Mouse (Mus musculus): Measurements from ENCODE around the gene Sec14l2.
"Not testable (repeated sequence)": the region's sequence is repeated elsewhere in the genome, so short reads cannot be mapped to it uniquely, and the experiment has no call there.

The Sec14l2 gene

DNA sequence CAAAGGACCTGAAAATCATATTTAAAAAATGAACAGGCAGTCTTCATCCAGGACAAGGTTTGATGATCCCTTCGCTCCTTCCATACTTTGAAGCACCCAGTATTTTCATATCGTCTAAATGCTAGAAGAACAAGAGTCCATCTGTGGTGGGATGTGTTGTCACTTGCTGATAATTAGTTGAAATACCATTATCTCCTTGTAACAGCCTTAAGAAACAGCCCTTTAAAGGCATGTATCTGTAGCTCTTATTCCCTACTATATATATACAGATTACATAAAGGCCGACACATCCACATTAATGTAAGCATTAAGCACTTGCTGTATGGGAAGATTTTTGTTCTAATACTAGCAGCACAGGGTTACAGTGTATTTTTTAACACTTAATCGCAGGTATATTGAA is 5.2 kb upstream of the Sec14l2 start:
- DNase-seq: not testable (repeated sequence)

GRCm38 (mm10) chr11:4127059-4127458 is 3.8 kb upstream of the Sec14l2 start:
- DNase-seq: no peak

- DNase-seq: peak; percentile 40 to 54
Observed at GRCm38 (mm10) chr11:4123922-4124321, 707 bp upstream of the Sec14l2 start.

- no peak for DNase-seq
Observed at GRCm38 (mm10) chr11:4122226-4122625, 989 bp downstream of the Sec14l2 start.

DNA sequence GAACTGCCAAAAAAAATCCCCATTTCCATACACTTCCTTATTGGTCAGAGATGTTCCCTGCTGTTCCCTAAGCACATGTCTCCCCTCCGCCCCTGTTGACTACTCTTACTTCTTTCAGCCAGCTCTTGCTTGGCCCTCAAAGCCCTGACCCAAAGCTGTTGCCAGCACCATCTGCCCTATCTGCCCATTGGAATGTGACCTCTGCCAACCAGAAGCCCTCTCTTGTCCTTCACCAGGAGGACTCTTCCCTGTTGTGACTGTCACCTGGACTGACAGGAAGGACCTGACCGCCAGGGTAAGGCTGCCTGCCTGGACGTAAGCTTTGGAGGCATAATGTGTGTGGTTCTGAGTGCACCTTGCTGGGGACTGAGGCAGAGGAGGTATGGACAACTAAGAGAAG is 1.5 kb downstream of the Sec14l2 start:
- DNase-seq: no peak

- no peak for DNase-seq
Observed at GRCm38 (mm10) chr11:4119635-4120034, 3.6 kb downstream of the Sec14l2 start.

DNA sequence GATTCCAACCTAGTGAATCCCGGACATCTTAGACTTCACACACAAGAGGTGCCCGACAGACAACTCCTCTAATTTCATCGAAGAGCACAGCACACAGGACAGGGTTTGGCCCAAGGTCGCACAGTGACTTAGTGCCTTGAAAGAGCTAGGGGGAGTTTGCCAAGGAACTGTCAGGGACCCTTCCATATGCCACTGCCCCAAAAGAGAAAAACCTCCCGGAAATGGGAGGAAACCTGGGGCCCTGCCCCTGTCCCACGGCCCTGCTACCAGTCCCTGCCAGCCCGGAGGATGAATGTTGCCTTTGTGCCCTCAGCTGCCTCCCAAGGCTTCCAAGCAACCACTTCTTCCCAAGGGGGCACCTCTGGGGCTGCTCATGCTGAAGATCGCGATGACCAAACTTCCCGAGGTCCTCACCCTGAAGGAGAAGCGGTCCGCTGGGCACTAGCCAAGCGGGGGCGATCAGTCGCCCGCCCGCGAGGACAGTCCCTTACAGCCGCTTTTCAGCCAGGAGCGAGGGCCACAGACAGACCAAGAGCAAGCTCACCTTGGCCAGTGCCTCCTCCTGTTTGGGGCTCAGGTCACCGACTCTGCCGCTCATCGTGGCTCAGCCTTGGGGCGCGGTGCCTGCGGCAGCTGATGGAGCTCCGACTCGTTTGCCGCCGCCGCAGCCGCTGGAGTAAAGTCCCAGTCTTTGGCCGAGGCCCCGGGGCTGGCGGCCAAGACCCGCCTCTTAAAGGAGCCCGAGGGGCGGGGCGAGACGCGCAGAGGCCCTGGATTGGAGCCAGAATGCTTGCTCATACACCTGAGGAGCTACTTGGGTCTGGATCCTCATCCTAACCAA is 4.9 kb downstream of the Sec14l2 start:
- DNase-seq: peak; percentile 79 to 86

GRCm38 (mm10) chr11:4117372-4118071 is 5.7 kb downstream of the Sec14l2 start:
- DNase-seq: no peak

- no peak for DNase-seq
Observed at GRCm38 (mm10) chr11:4116458-4117141, 6.6 kb downstream of the Sec14l2 start.

DNA sequence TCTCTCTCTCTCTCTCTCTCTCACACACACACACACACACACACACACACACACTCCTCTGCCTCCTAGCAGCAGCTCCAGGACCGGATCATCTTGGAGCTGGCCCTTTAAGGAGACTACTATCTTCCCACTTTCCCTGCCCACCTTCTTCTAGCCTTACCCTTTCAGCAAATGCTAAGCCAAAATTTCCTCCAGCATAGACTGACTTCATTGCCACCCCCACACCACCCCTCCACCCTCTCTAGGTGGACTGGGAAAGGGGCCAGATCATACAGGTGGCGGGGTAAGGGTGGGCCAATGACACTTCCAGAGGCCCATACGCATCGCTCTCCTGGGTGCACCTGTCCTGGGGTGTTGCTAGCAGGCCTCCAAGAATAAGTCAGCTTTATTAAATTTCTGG is 7.8 kb downstream of the Sec14l2 start:
- no peak for DNase-seq

DNA sequence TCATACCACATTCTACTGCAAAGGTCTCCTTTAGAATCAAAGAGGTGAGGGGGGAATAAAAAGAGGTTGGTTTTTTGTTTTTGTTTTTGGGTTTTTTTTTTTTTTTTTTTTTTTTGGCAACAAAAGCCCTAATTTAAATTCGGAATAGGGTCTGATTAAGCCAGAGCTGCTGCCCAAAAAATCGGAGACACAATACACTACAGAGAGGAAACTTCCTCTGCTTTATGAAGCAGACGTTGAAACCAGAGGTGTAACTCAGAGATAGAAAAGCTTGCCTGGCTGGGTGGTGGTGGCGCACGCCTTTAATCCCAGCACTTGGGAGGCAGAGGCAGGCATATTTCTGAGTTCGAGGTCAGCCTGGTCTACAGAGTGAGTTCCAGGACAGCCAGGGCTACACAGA is 8.7 kb downstream of the Sec14l2 start:
- not testable (repeated sequence) for DNase-seq

- DNase-seq: no peak
Observed at GRCm38 (mm10) chr11:4113970-4114369, 9.2 kb downstream of the Sec14l2 start.

- DNase-seq: no peak
Observed at GRCm38 (mm10) chr11:4113496-4113895, 9.7 kb downstream of the Sec14l2 start.

DNA sequence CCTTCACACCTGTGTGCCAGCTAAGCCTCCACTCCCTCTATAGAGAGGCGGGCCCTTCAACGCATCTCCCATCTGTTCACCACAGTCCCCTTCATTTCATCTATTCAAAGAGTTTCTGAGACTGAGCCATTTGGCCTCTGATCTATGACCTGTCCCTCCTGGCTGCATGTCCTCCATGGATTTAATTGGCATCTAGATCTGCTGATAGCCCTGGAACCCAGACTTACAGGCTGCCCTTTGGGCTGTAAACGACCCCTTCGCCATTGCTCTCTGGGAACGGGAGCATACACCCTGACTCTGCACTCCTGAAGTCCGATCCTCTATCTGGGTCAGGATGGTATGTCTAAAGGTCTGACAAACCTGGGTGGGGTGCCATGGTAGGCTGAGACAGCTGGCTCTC is 10.4 kb downstream of the Sec14l2 start:
- DNase-seq: no peak

- DNase-seq: no peak
Observed at GRCm38 (mm10) chr11:4112033-4112432, 11.2 kb downstream of the Sec14l2 start.

DNA sequence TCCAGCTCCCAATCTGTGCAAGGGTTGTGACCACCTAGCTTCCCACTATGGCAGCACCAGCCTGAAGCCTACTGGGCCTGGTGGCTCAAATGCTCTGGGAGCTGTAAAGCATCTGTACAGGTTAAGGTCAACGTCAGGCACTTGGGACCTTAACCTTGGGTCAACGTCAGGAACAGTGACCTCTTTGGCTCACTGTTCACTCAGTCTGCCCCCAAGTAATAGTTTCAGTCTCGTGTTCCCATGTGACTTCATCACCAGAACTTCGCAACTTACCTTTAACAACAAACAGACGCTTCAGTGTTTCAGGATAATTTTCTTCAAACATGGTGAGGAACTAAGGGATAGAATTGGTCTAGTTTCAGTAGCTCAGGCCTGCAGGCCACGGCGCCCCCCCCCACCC is 14.5 kb downstream of the Sec14l2 start:
- DNase-seq: no peak

DNA sequence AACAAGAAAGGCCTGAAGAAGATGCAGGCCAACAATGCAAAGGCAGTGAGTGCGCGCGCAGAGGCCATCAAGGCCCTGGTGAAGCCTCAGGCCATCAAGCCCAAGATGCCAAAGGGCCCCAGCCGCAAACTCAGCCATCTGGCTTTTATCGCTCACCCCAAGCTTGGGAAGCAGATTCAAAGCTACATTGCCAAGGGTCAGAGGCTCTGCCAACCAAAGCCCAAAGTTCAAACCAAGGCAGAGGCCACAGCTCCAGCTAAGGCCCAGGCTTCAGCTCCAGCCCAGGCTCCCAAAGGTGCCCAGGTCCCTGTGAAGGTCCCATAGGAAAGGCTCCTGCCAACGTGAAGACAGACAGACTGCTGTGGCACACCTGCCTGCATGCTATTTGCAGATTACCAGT is 15.3 kb downstream of the Sec14l2 start:
- DNase-seq: not testable (repeated sequence)

GRCm38 (mm10) chr11:4105444-4105843 is 17.8 kb downstream of the Sec14l2 start:
- DNase-seq: no peak

- DNase-seq: no peak
Observed at GRCm38 (mm10) chr11:4104989-4105388, 18.2 kb downstream of the Sec14l2 start.

DNA sequence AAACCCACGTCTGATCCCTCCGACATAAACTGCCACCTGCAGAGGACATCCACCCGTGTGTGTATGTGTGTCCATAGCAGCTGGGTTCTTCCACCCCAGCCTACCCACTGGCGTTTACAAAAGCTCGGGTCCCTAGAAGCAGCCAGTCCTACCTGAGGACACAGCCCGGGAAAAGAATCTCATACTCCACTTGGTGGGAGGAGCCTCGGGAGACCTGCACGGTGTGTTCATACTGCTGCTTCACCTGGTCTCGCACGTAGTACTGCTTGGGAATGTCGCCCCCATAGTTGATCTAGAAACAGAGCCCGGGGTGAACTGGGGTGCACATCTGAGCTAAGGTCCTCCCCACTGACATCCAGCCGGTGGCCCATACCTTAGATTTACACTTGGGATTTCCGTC is 19.7 kb downstream of the Sec14l2 start:
- no peak for DNase-seq

DNA sequence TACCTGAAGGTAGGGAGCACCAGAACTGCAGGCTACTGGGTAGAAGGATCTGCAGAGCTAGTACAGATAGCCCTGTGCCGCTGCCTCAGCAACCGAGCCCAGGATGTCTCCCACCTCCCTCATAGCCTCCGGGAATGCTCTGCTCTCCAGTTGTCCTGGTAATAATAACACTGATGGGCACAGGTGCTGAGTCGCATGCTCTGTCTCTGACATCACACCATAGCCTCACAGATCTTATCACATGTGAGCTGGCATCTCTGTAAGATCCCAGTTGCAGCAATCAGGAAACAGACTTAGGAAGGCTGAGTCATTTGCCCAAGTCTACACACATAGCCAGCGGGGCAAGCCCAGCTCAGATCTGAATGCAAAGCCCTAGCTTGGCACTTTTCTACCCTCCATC is 21.4 kb downstream of the Sec14l2 start:
- DNase-seq: no peak

DNA sequence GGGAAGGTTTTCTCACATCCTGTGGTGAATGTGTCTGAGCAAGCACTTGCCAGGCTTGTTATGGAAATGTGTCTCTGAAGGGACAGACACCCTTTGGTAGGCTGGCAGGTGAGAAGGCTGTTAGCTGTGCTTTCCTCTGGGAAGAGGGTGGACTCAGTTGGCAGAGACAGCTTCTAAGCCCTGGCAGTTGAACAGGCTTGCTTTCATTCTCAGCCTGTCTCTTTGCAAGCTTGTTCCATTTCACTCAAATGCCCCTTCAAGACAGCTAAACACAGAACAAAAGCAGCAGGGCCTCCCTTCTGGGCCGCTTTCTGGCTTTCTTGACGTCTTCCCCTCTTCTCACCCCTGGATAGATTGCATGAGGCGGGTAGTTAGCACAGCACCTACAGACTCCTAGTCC is 23.8 kb downstream of the Sec14l2 start:
- no peak for DNase-seq

- DNase-seq: no peak
Observed at GRCm38 (mm10) chr11:4098816-4099215, 24.4 kb downstream of the Sec14l2 start.

GRCm38 (mm10) chr11:4098120-4098519 is 25.1 kb downstream of the Sec14l2 start:
- no peak for DNase-seq

Measured in kidney, postnatal 4 days (tissue).